Mouse (Mus musculus) left cerebral cortex, postnatal 14 days (tissue): ENCODE results near the gene Gm28230. TPM values are rescaled to one million over a fixed set of nuclear protein-coding genes. Genes with fewer than 3 reads are reported as not detected.

ENCODE experiments used
- microRNA-seq, 2 experiments: library from miRNA; unstranded; fragments of <30 nt; microRNA quantifications; one replicate each; pipeline ENCODE4 v1.2.0; 2022
- total RNA-seq, 2 experiments: library from RNA; stranded (reverse); gene quantifications; 2 replicates each; pipeline ENCODE4 v1.2.3; 2021

Gene Gm28230
- total RNA-seq, 2 experiments from 2014 or later, result not detected

Small RNA genes within 50 kb of the gene (microRNA-seq; reads per million reads assigned to microRNA genes)
- gene Gm44463, result 0 reads per million in 2 experiments
- gene Mir10b, result 27.7 to 39.7 reads per million in 2 experiments

Other genes starting within 250 kb of the Gm28230 start
- 10 to 100 TPM; 68.4 to 72.1 TPM for gene Lnpk, start 147.3 kb upstream of the Gm28230 start, total RNA-seq
- gene Evx2, start 67.2 kb upstream of the Gm28230 start, total RNA-seq, result not detected
- not detected for gene Hoxd13, start 58.4 kb upstream of the Gm28230 start, total RNA-seq
- gene Hoxd12, start 51.7 kb upstream of the Gm28230 start, total RNA-seq, result not detected
- not detected for gene Hoxd11, start 47.2 kb upstream of the Gm28230 start, total RNA-seq
- gene Hoxd10, start 34.8 kb upstream of the Gm28230 start, total RNA-seq, result not detected
- gene Hoxd9, start 29.0 kb upstream of the Gm28230 start, total RNA-seq, result not detected
- not detected for gene Hoxd8, start 22.1 kb upstream of the Gm28230 start, total RNA-seq
- not detected for gene Hoxd3, start 14.8 kb upstream of the Gm28230 start, total RNA-seq
- not detected for gene Hoxd4, start 14.8 kb upstream of the Gm28230 start, total RNA-seq
- gene Hoxd1, start 36.3 kb downstream of the Gm28230 start, total RNA-seq, result not detected
- 10 to 100 TPM; 47.4 to 54.9 TPM for gene Mtx2, start 99.1 kb downstream of the Gm28230 start, total RNA-seq